Mouse (Mus musculus) retina, postnatal 1 day (tissue): ENCODE data around the gene Thap2.

Experiments used
- DNase-seq: peaks from one replicate; pipeline ENCODE4 v3.0.0-alpha.2; 2012

Gene Thap2

GRCm38 (mm10) chr10:115350810-115351397 is 33.3 kb downstream of the Thap2 start:
- no peak for DNase-seq

- DNase-seq, result no peak
These were observed 34.7 kb downstream of the Thap2 start for GRCm38 (mm10) chr10:115349509-115349908.

GRCm38 (mm10) chr10:115349029-115349428 is 35.2 kb downstream of the Thap2 start:
- DNase-seq, result peak; percentile 10

- no peak for DNase-seq
These were observed 36.1 kb downstream of the Thap2 start for GRCm38 (mm10) chr10:115348131-115348530.

- DNase-seq, result no peak
These were observed 37.8 kb downstream of the Thap2 start for GRCm38 (mm10) chr10:115346444-115346843.

- DNase-seq, result no peak
These were observed 41.3 kb downstream of the Thap2 start for GRCm38 (mm10) chr10:115342771-115343425.

GRCm38 (mm10) chr10:115339820-115340328 is 44.4 kb downstream of the Thap2 start:
- DNase-seq, result no peak

- no peak for DNase-seq
These were observed 47.3 kb downstream of the Thap2 start for GRCm38 (mm10) chr10:115336901-115337300.

GRCm38 (mm10) chr10:115333528-115333927 is 50.7 kb downstream of the Thap2 start:
- no peak for DNase-seq

GRCm38 (mm10) chr10:115332997-115333396 is 51.2 kb downstream of the Thap2 start:
- no peak for DNase-seq

- DNase-seq, result no peak
These were observed 51.8 kb downstream of the Thap2 start for GRCm38 (mm10) chr10:115332420-115332952.

- DNase-seq, result no peak
These were observed 55.2 kb downstream of the Thap2 start for GRCm38 (mm10) chr10:115329010-115329530.

GRCm38 (mm10) chr10:115328514-115328913 is 55.7 kb downstream of the Thap2 start:
- no peak for DNase-seq

GRCm38 (mm10) chr10:115323295-115323694 is 60.9 kb downstream of the Thap2 start:
- peak; percentile 78 for DNase-seq

- no peak for DNase-seq
These were observed 62.8 kb downstream of the Thap2 start for GRCm38 (mm10) chr10:115321317-115322035.
